Mouse (Mus musculus) lung, adult 2 months (tissue): ENCODE measurements around the gene Rnf181.

Experiments
- CTCF ChIP-seq: fragments of 200-500 bp; IDR thresholded peaks from 2 replicates; pipeline ENCODE4 v1.5.1; 2011; ENCODE audit warnings: mild to moderate bottlenecking, low read length, control low read depth; ENCODE audit not compliant: insufficient read depth
- POLR2A ChIP-seq: fragments of 200-500 bp; IDR thresholded peaks from 2 replicates; pipeline ENCODE4 v1.6.1; 2011; ENCODE audit warnings: low read depth, mild to moderate bottlenecking, control low read depth, low read length, borderline replicate concordance; ENCODE audit errors: extremely low read depth

GRCm38 (mm10) chr6:72313124-72313867 is 53.5 kb downstream of the Rnf181 start:
- TF ChIP-seq POLR2A, result peak; percentile 70; the same call in 1 of the 2 replicates
- TF ChIP-seq CTCF, result no peak
